Comparison of ENCODE assay signal across 26 mouse cellular contexts in the genomic region with DNA sequence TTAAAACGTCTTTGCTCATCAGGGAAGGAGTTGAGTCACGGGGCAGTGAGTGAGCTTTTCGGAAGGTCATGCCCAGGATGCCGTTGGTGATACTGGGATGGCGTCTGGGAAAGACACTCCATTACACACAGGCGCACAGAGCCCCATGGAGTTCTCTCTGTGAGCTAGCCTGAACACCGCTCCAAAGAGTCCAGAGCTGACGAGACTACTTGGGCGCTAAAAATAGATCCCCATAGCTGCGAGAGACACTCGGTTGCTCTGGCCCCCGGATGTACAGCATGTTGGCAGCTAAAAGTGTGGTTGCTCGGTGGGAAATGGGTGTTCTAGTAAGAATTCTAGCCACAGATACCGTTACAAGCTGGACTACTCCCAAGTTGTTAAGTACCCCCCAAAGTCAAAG.
DNase-seq lines count a peak whose midpoint lies in the region; ATAC-seq and TF ChIP-seq lines count a peak whose summit lies in the region.
"Had no signal": no experiment of that assay in that cellular context is flagged by ENCODE, and none has a peak within 500 bp of the region (broad histone marks: within the 10 kb centered on the region; RNA-seq: fewer than 3 reads in every experiment).

No protein-coding gene starts in this region.

- no peak for ATAC-seq in heart, embryonic 11.5 days (replicated peaks; ENCODE audit: insufficient number of reproducible peaks, low FRiP score, low TSS enrichment)
- peak; percentile 62 for ATAC-seq in heart, postnatal 0 days (ENCODE audit: insufficient read depth, low read depth)
- ATAC-seq in hindbrain, embryonic 12.5 days (ENCODE audit: low FRiP score), result no peak
- ATAC-seq: forebrain, embryonic 14.5 days; midbrain, embryonic 13.5 days had no signal

- no peak overlapping the region for H3K9ac ChIP-seq in heart, embryonic 11.5 days (ENCODE audit: low read depth, low read length)
- no peak overlapping the region for H3K9ac ChIP-seq in heart, postnatal 0 days (replicated peaks; ENCODE audit: low read depth, low read length)
- H3K9ac ChIP-seq in hindbrain, embryonic 12.5 days, result no peak overlapping the region
- H3K9ac ChIP-seq: embryonic facial prominence, embryonic 15.5 days; hindbrain, embryonic 13.5 days; liver, embryonic 13.5 days; lung, embryonic 14.5 days; midbrain, embryonic 13.5 days; neural tube, embryonic 12.5 days had no signal

- 66% methylated on average over 14 of the region's 14 CpGs for WGBS in lung, adult 2 months
- WGBS in heart, embryonic 11.5 days (ENCODE audit: insufficient replicate concordance), result 56% methylated on average over 14 of the region's 14 CpGs
- WGBS in heart, postnatal 0 days, result 39% methylated on average over 14 of the region's 14 CpGs
- WGBS in hindbrain, embryonic 12.5 days, result 85% methylated on average over 14 of the region's 14 CpGs

- H3K36me3 ChIP-seq in heart, embryonic 11.5 days (ENCODE audit: control insufficient read depth, insufficient read depth, low read length), result no peaks in the 10 kb centered on the region
- no peaks in the 10 kb centered on the region for H3K36me3 ChIP-seq in heart, postnatal 0 days (replicated peaks; ENCODE audit: control insufficient read depth, insufficient read depth, low read length)
- no peaks in the 10 kb centered on the region for H3K36me3 ChIP-seq in hindbrain, embryonic 12.5 days
- H3K36me3 ChIP-seq: embryonic facial prominence, embryonic 15.5 days; G1E; hindbrain, embryonic 13.5 days; liver, embryonic 13.5 days; midbrain, embryonic 13.5 days; neural tube, embryonic 12.5 days had no signal

- H3K4me2 ChIP-seq in heart, embryonic 11.5 days, result no peak overlapping the region
- H3K4me2 ChIP-seq in heart, postnatal 0 days (ENCODE audit: low read depth, low read length), result no peak overlapping the region
- no peak overlapping the region for H3K4me2 ChIP-seq in hindbrain, embryonic 12.5 days (replicated peaks)
- H3K4me2 ChIP-seq: embryonic facial prominence, embryonic 15.5 days; hindbrain, embryonic 13.5 days; liver, embryonic 13.5 days; lung, embryonic 14.5 days; midbrain, embryonic 13.5 days; neural tube, embryonic 12.5 days had no signal

- peak overlapping the region; percentile 84 for H3K27ac ChIP-seq in heart, embryonic 11.5 days (ENCODE audit: low read depth, low read length)
- peak overlapping the region; percentile 1; the same call in 1 of the 2 replicates for H3K27ac ChIP-seq in heart, postnatal 0 days (ENCODE audit: low read depth)
- H3K27ac ChIP-seq in hindbrain, embryonic 12.5 days, result no peak overlapping the region
- H3K27ac ChIP-seq: embryonic facial prominence, embryonic 15.5 days; hindbrain, embryonic 13.5 days; kidney, postnatal 0 days; liver, embryonic 13.5 days; midbrain, embryonic 13.5 days; neural tube, embryonic 12.5 days had no signal

- H3K27me3 ChIP-seq in heart, embryonic 11.5 days (ENCODE audit: control insufficient read depth, insufficient read depth, low read length), result no peaks in the 10 kb centered on the region
- no peaks in the 10 kb centered on the region for H3K27me3 ChIP-seq in heart, postnatal 0 days (ENCODE audit: control insufficient read depth, insufficient read depth, low read length)
- H3K27me3 ChIP-seq in hindbrain, embryonic 12.5 days, result no peaks in the 10 kb centered on the region
- H3K27me3 ChIP-seq: CH12.LX; embryonic facial prominence, embryonic 15.5 days; hindbrain, embryonic 13.5 days; liver, embryonic 13.5 days; megakaryocyte, embryonic 14.5 days; midbrain, embryonic 13.5 days; neural tube, embryonic 12.5 days had no signal

- peaks cover 5% of the 10 kb centered on the region for H3K4me1 ChIP-seq in lung, adult 2 months (ENCODE audit: control insufficient read depth, insufficient read depth, low read length)
- H3K4me1 ChIP-seq in heart, embryonic 11.5 days (ENCODE audit: control insufficient read depth, insufficient read depth, low read length), result peaks cover 23% of the 10 kb centered on the region; the same call in 1 of the 2 replicates
- H3K4me1 ChIP-seq in heart, postnatal 0 days (ENCODE audit: control insufficient read depth, insufficient read depth), result peaks cover 13% of the 10 kb centered on the region
- peaks cover 16% of the 10 kb centered on the region for H3K4me1 ChIP-seq in hindbrain, embryonic 12.5 days
- H3K4me1 ChIP-seq: embryonic facial prominence, embryonic 15.5 days; megakaryocyte, embryonic 14.5 days had no signal

- no peak for TF ChIP-seq POLR2A in lung, adult 2 months (IDR thresholded peaks at IDR 0.05; ENCODE audit: borderline replicate concordance, extremely low read depth, low read depth, low read length)

- TF ChIP-seq EP300 in heart, postnatal 0 days (IDR thresholded peaks at IDR 0.05; ENCODE audit: low read depth), result no peak

- H3K9me3 ChIP-seq in heart, embryonic 11.5 days (replicated peaks; ENCODE audit: control insufficient read depth, low read length), result no peaks in the 10 kb centered on the region
- H3K9me3 ChIP-seq in heart, postnatal 0 days (replicated peaks; ENCODE audit: control insufficient read depth, low read length), result no peaks in the 10 kb centered on the region
- no peaks in the 10 kb centered on the region for H3K9me3 ChIP-seq in hindbrain, embryonic 12.5 days (replicated peaks)
- H3K9me3 ChIP-seq: embryonic facial prominence, embryonic 15.5 days; hindbrain, embryonic 13.5 days; liver, embryonic 13.5 days; midbrain, embryonic 13.5 days; neural tube, embryonic 12.5 days had no signal

- peak; percentile 3 for DNase-seq in lung, postnatal 36 days
- DNase-seq in lung, adult 2 months, result no peak
- no peak for DNase-seq in heart, postnatal 0 days (ENCODE audit: low spot score)
- no peak for DNase-seq in spleen, adult 12 weeks (ENCODE audit: low spot score)
- no peak for DNase-seq in frontal cortex, adult 2 months (ENCODE audit: extremely low spot score in 1 of 2, low spot score in 1 of 2)
- DNase-seq: adrenal gland, adult 2 months; cerebellum, adult 11-12 months; cerebellum, postnatal 14 days; embryo, embryonic 11 days; gastrocnemius, postnatal 14 days; kidney, adult 2 months; layer of hippocampus, adult 9-11 months; liver, embryonic 13.5 days; lung, embryonic 14.5 days; spleen, adult 18-20 months had no signal

- no peak for TF ChIP-seq CTCF in lung, adult 2 months (IDR thresholded peaks at IDR 0.05; ENCODE audit: insufficient read depth, low read length)
- no peak for TF ChIP-seq CTCF in heart, postnatal 0 days (IDR thresholded peaks at IDR 0.05; ENCODE audit: low read depth)

- H3K4me3 ChIP-seq in lung, adult 2 months (replicated peaks; ENCODE audit: extremely low read depth, low read depth, low read length), result no peak overlapping the region
- H3K4me3 ChIP-seq in heart, embryonic 11.5 days (ENCODE audit: low read depth, low read length), result no peak overlapping the region
- no peak overlapping the region for H3K4me3 ChIP-seq in heart, postnatal 0 days (ENCODE audit: low read depth, low read length)
- no peak overlapping the region for H3K4me3 ChIP-seq in hindbrain, embryonic 12.5 days
- H3K4me3 ChIP-seq: embryonic facial prominence, embryonic 15.5 days; hindbrain, embryonic 13.5 days; liver, embryonic 13.5 days; megakaryocyte, embryonic 14.5 days; midbrain, embryonic 13.5 days; neural tube, embryonic 12.5 days had no signal
